Comparison of ENCODE assay signal across 19 mouse cellular contexts in genomic region chr8:85033867-85034266, GRCm38 (mm10). TPM values are rescaled to one million over a fixed set of nuclear protein-coding genes. Genes with fewer than 3 reads are reported as not detected.
DNase-seq lines count a peak whose midpoint lies in the region; ATAC-seq and TF ChIP-seq lines count a peak whose summit lies in the region.
"Had no signal": no experiment of that assay in that cellular context is flagged by ENCODE, and none has a peak within 500 bp of the region (broad histone marks: within the 10 kb centered on the region; RNA-seq: fewer than 3 reads in every experiment).

No protein-coding gene starts in this region.

- no peak for TF ChIP-seq POLR2A in ES-Bruce4 (IDR thresholded peaks at IDR 0.05; ENCODE audit: insufficient read depth, low read length)

- no peak overlapping the region for H3K4me3 ChIP-seq in forebrain, embryonic 12.5 days (replicated peaks)
- no peak overlapping the region for H3K4me3 ChIP-seq in forebrain, embryonic 16.5 days (replicated peaks; ENCODE audit: low read length)
- peak overlapping the region; percentile 52; the same call in 1 of the 2 replicates for H3K4me3 ChIP-seq in ES-Bruce4 (ENCODE audit: low read depth, low read length)
- H3K4me3 ChIP-seq in limb, embryonic 13.5 days, result no peak overlapping the region
- H3K4me3 ChIP-seq in layer of hippocampus, adult 2 months, result no peak overlapping the region
- H3K4me3 ChIP-seq in intestine, embryonic 16.5 days (ENCODE audit: low read length), result no peak overlapping the region
- H3K4me3 ChIP-seq: heart, adult 2 months had no signal

- 67% methylated on average over 1 of the region's 1 CpGs for WGBS in forebrain, embryonic 12.5 days
- WGBS in forebrain, embryonic 16.5 days, result 77% methylated on average over 1 of the region's 1 CpGs
- 55% methylated on average over 1 of the region's 1 CpGs for WGBS in limb, embryonic 13.5 days
- WGBS in intestine, embryonic 16.5 days, result 48% methylated on average over 1 of the region's 1 CpGs

- peaks cover 53% of the 10 kb centered on the region for H3K36me3 ChIP-seq in forebrain, embryonic 12.5 days (replicated peaks)
- peaks cover 17% of the 10 kb centered on the region for H3K36me3 ChIP-seq in forebrain, embryonic 16.5 days (ENCODE audit: control insufficient read depth, insufficient read depth)
- H3K36me3 ChIP-seq in ES-Bruce4 (ENCODE audit: control insufficient read depth, insufficient read depth, low read length, poor library complexity, severe bottlenecking), result peaks cover 37% of the 10 kb centered on the region
- H3K36me3 ChIP-seq in limb, embryonic 13.5 days, result peaks cover 50% of the 10 kb centered on the region
- H3K36me3 ChIP-seq in intestine, embryonic 16.5 days (ENCODE audit: control insufficient read depth, insufficient read depth, low read length), result peaks cover 15% of the 10 kb centered on the region

- no peaks in the 10 kb centered on the region for H3K27me3 ChIP-seq in forebrain, embryonic 12.5 days
- H3K27me3 ChIP-seq in forebrain, embryonic 16.5 days (replicated peaks; ENCODE audit: control insufficient read depth, insufficient read depth, low read length), result no peaks in the 10 kb centered on the region
- H3K27me3 ChIP-seq in ES-Bruce4 (ENCODE audit: control insufficient read depth, insufficient read depth, low read length, poor library complexity, severe bottlenecking), result no peaks in the 10 kb centered on the region
- H3K27me3 ChIP-seq in limb, embryonic 13.5 days, result no peaks in the 10 kb centered on the region
- no peaks in the 10 kb centered on the region for H3K27me3 ChIP-seq in intestine, embryonic 16.5 days (replicated peaks; ENCODE audit: control insufficient read depth, insufficient read depth, low read length)

- H3K9ac ChIP-seq in forebrain, embryonic 12.5 days, result no peak overlapping the region
- no peak overlapping the region for H3K9ac ChIP-seq in forebrain, embryonic 16.5 days (replicated peaks; ENCODE audit: low read depth, low read length)
- H3K9ac ChIP-seq in ES-Bruce4 (ENCODE audit: low read depth, poor library complexity, severe bottlenecking), result peak overlapping the region; percentile 99
- no peak overlapping the region for H3K9ac ChIP-seq in limb, embryonic 13.5 days
- no peak overlapping the region for H3K9ac ChIP-seq in intestine, embryonic 16.5 days (ENCODE audit: low read depth, low read length)

- no peaks in the 10 kb centered on the region for H3K9me3 ChIP-seq in forebrain, embryonic 12.5 days
- no peaks in the 10 kb centered on the region for H3K9me3 ChIP-seq in forebrain, embryonic 16.5 days (ENCODE audit: control insufficient read depth, low read length)
- H3K9me3 ChIP-seq in ES-Bruce4 (replicated peaks; ENCODE audit: control insufficient read depth, insufficient read depth, low read length, poor library complexity, severe bottlenecking), result no peaks in the 10 kb centered on the region
- no peaks in the 10 kb centered on the region for H3K9me3 ChIP-seq in limb, embryonic 13.5 days
- no peaks in the 10 kb centered on the region for H3K9me3 ChIP-seq in intestine, embryonic 16.5 days (ENCODE audit: control insufficient read depth, low read length)

- no peak overlapping the region for H3K4me2 ChIP-seq in forebrain, embryonic 12.5 days
- no peak overlapping the region for H3K4me2 ChIP-seq in forebrain, embryonic 16.5 days (ENCODE audit: low read length)
- 0 out of 2 replicates have a peak overlapping the region, but pooled peaks have one; percentile 84 for H3K4me2 ChIP-seq in limb, embryonic 13.5 days (replicated peaks)
- no peak overlapping the region for H3K4me2 ChIP-seq in intestine, embryonic 16.5 days (ENCODE audit: low read depth, low read length)

- peak; percentile 42 for DNase-seq in lung, postnatal 10 days
- DNase-seq in layer of hippocampus, adult 2 months (ENCODE audit: low spot score in 2 of 2), result no peak
- DNase-seq in heart, postnatal 4 days, result no peak
- DNase-seq: adrenal gland, adult 2 months; B cell, adult 2 months; cerebellum, postnatal 25 days; heart, adult 2 months; left cerebral cortex, postnatal 4 days; right cerebral cortex, adult 18-20 months had no signal

- peaks cover 35% of the 10 kb centered on the region for H3K4me1 ChIP-seq in forebrain, embryonic 12.5 days
- peaks cover 28% of the 10 kb centered on the region for H3K4me1 ChIP-seq in forebrain, embryonic 16.5 days (replicated peaks; ENCODE audit: control insufficient read depth, insufficient read depth, low read length)
- H3K4me1 ChIP-seq in ES-Bruce4 (ENCODE audit: control insufficient read depth, insufficient read depth, low read length), result no peaks in the 10 kb centered on the region
- H3K4me1 ChIP-seq in limb, embryonic 13.5 days, result peaks cover 22% of the 10 kb centered on the region
- peaks cover 20% of the 10 kb centered on the region for H3K4me1 ChIP-seq in intestine, embryonic 16.5 days (ENCODE audit: control insufficient read depth, insufficient read depth, low read length)

- H3K27ac ChIP-seq in forebrain, embryonic 12.5 days, result 0 out of 2 replicates have a peak overlapping the region, but pooled peaks have one; percentile 3
- no peak overlapping the region for H3K27ac ChIP-seq in forebrain, embryonic 16.5 days (ENCODE audit: low read length)
- peak overlapping the region; percentile 84 for H3K27ac ChIP-seq in ES-Bruce4 (ENCODE audit: insufficient read depth, low read length)
- no peak overlapping the region for H3K27ac ChIP-seq in limb, embryonic 13.5 days
- H3K27ac ChIP-seq in layer of hippocampus, adult 2 months, result no peak overlapping the region
- no peak overlapping the region for H3K27ac ChIP-seq in intestine, embryonic 16.5 days (ENCODE audit: low read length)

- no peak for TF ChIP-seq EP300 in ES-Bruce4 (IDR thresholded peaks at IDR 0.05; ENCODE audit: insufficient read depth, low read depth, low read length)

- TF ChIP-seq CTCF in ES-Bruce4 (IDR thresholded peaks at IDR 0.05; ENCODE audit: low read depth, low read length), result no peak
- no peak for TF ChIP-seq CTCF in layer of hippocampus, adult 2 months (conservative IDR thresholded peaks at IDR 0.05)

- no peak for ATAC-seq in forebrain, embryonic 12.5 days (ENCODE audit: low FRiP score)
- no peak for ATAC-seq in forebrain, embryonic 16.5 days
- ATAC-seq in limb, embryonic 13.5 days (ENCODE audit: low FRiP score, low read depth), result no peak
- ATAC-seq in intestine, embryonic 16.5 days, result no peak
- ATAC-seq: intestine, postnatal 0 days had no signal

RNA-seq across cellular contexts. Expression of gene Tnpo2, which starts 2.8 kb away (rescaled TPM):
- 45.1 and 50.7 TPM in 2 replicates for polyA plus RNA-seq in forebrain, embryonic 12.5 days (2016; fragmentation: Nextera tagmentation; extraction: Ambion mirVana)
- 72.8 and 83.4 TPM in 2 replicates for polyA plus RNA-seq in forebrain, embryonic 16.5 days (2015; fragmentation: Nextera tagmentation; extraction: Ambion mirVana)
- polyA plus RNA-seq in ES-Bruce4 (2011; ENCODE audit: insufficient read depth, insufficient read length, low read depth, missing spikeins), result 193 and 195 TPM in 2 replicates
- polyA plus RNA-seq in limb, embryonic 13.5 days (2015; fragmentation: Nextera tagmentation; extraction: Ambion mirVana), result 31.0 and 32.2 TPM in 2 replicates
- total RNA-seq in layer of hippocampus, adult 2 months (2021), result 100 to 1,000 TPM; 170 to 175 TPM
- total RNA-seq in heart, postnatal 4 days (2021), result 10 to 100 TPM; 36.4 to 41.0 TPM
- polyA plus RNA-seq in intestine, embryonic 16.5 days (2015; fragmentation: Nextera tagmentation; extraction: Ambion mirVana), result 21.6 and 22.0 TPM in 2 replicates

RNA-seq across cellular contexts. Expression of gene Trir, which starts 7.2 kb away (rescaled TPM):
- polyA plus RNA-seq in forebrain, embryonic 12.5 days (2016; fragmentation: Nextera tagmentation; extraction: Ambion mirVana), result 156 and 175 TPM in 2 replicates
- polyA plus RNA-seq in forebrain, embryonic 16.5 days (2015; fragmentation: Nextera tagmentation; extraction: Ambion mirVana), result 108 and 110 TPM in 2 replicates
- polyA plus RNA-seq in ES-Bruce4 (2011; ENCODE audit: insufficient read depth, insufficient read length, low read depth, missing spikeins), result 82.4 and 96.1 TPM in 2 replicates
- 114 and 132 TPM in 2 replicates for polyA plus RNA-seq in limb, embryonic 13.5 days (2015; fragmentation: Nextera tagmentation; extraction: Ambion mirVana)
- 100 to 1,000 TPM; 125 to 136 TPM for total RNA-seq in layer of hippocampus, adult 2 months (2021)
- 100 to 1,000 TPM; 132 to 133 TPM for total RNA-seq in heart, postnatal 4 days (2021)
- polyA plus RNA-seq in intestine, embryonic 16.5 days (2015; fragmentation: Nextera tagmentation; extraction: Ambion mirVana), result 79.0 and 81.4 TPM in 2 replicates

RNA-seq across cellular contexts. Expression of gene Asna1, which starts 8.8 kb away (rescaled TPM):
- 140 TPM in 2 replicates for polyA plus RNA-seq in forebrain, embryonic 12.5 days (2016; fragmentation: Nextera tagmentation; extraction: Ambion mirVana)
- polyA plus RNA-seq in forebrain, embryonic 16.5 days (2015; fragmentation: Nextera tagmentation; extraction: Ambion mirVana), result 144 and 153 TPM in 2 replicates
- 170 and 171 TPM in 2 replicates for polyA plus RNA-seq in ES-Bruce4 (2011; ENCODE audit: insufficient read depth, insufficient read length, low read depth, missing spikeins)
- polyA plus RNA-seq in limb, embryonic 13.5 days (2015; fragmentation: Nextera tagmentation; extraction: Ambion mirVana), result 132 TPM in 2 replicates
- total RNA-seq in layer of hippocampus, adult 2 months (2021), result 100 to 1,000 TPM; 119 to 122 TPM
- 10 to 100 TPM; 82.3 to 85.2 TPM for total RNA-seq in heart, postnatal 4 days (2021)
- polyA plus RNA-seq in intestine, embryonic 16.5 days (2015; fragmentation: Nextera tagmentation; extraction: Ambion mirVana), result 139 and 144 TPM in 2 replicates

RNA-seq across cellular contexts. Expression of gene Best2, which starts 19.5 kb away (rescaled TPM):
- not detected in 2 replicates for polyA plus RNA-seq in forebrain, embryonic 12.5 days (2016; fragmentation: Nextera tagmentation; extraction: Ambion mirVana)
- polyA plus RNA-seq in forebrain, embryonic 16.5 days (2015; fragmentation: Nextera tagmentation; extraction: Ambion mirVana), result not detected in 2 replicates
- polyA plus RNA-seq in ES-Bruce4 (2011; ENCODE audit: insufficient read depth, insufficient read length, low read depth, missing spikeins), result 0.70 and 1.2 TPM in 2 replicates
- polyA plus RNA-seq in limb, embryonic 13.5 days (2015; fragmentation: Nextera tagmentation; extraction: Ambion mirVana), result not detected in 2 replicates
- not detected for total RNA-seq in layer of hippocampus, adult 2 months (2021)
- total RNA-seq in heart, postnatal 4 days (2021), result not detected
- 0.09 and 0.28 TPM in 2 replicates for polyA plus RNA-seq in intestine, embryonic 16.5 days (2015; fragmentation: Nextera tagmentation; extraction: Ambion mirVana)
- total RNA-seq: adrenal gland, adult 2 months; heart, adult 2 months; hematopoietic stem cell, adult 5-6 weeks; layer of hippocampus, postnatal 14 days; left cerebral cortex, postnatal 4 days; megakaryocyte progenitor cell, adult 5-6 weeks had no signal
- polyA plus RNA-seq: adrenal gland, adult 2 months; heart, adult 2 months; neural tube, embryonic 14.5 days had no signal

RNA-seq across cellular contexts. Expression of gene Fbxw9, which starts 26.0 kb away (rescaled TPM):
- 32.1 and 33.7 TPM in 2 replicates for polyA plus RNA-seq in forebrain, embryonic 12.5 days (2016; fragmentation: Nextera tagmentation; extraction: Ambion mirVana)
- polyA plus RNA-seq in forebrain, embryonic 16.5 days (2015; fragmentation: Nextera tagmentation; extraction: Ambion mirVana), result 61.7 and 78.3 TPM in 2 replicates
- polyA plus RNA-seq in ES-Bruce4 (2011; ENCODE audit: insufficient read depth, insufficient read length, low read depth, missing spikeins), result 25.1 and 26.3 TPM in 2 replicates
- polyA plus RNA-seq in limb, embryonic 13.5 days (2015; fragmentation: Nextera tagmentation; extraction: Ambion mirVana), result 31.6 and 32.2 TPM in 2 replicates
- 10 to 100 TPM; 22.6 to 23.5 TPM for total RNA-seq in layer of hippocampus, adult 2 months (2021)
- total RNA-seq in heart, postnatal 4 days (2021), result 10 to 100 TPM; 14.1 to 15.1 TPM
- polyA plus RNA-seq in intestine, embryonic 16.5 days (2015; fragmentation: Nextera tagmentation; extraction: Ambion mirVana), result 28.2 and 30.7 TPM in 2 replicates

Comparison
In these comparisons a context has a peak if more than half of its experiments do, and no peak if none do; other contexts are left out.
1. H3K27ac ChIP-seq: peak in forebrain, embryonic 12.5 days (single experiment) and ES-Bruce4 (single experiment); none in forebrain, embryonic 16.5 days (single experiment), limb, embryonic 13.5 days (single experiment), layer of hippocampus, adult 2 months (single experiment) and intestine, embryonic 16.5 days (single experiment).